Mouse (Mus musculus): ENCODE measurements around the gene Tmem8b.
A peak's percentile ranks its signal among the peaks of the same experiment; 100 is the strongest.

The Tmem8b gene

GRCm38 (mm10) chr4:43713652-43714219 lies 45.0 kb downstream of the Tmem8b start:
- DNase-seq (ENCODE audit: low read depth): no peak

GRCm38 (mm10) chr4:43720491-43721228 lies 51.9 kb downstream of the Tmem8b start:
- no peak for DNase-seq (ENCODE audit: low read depth)

- DNase-seq (ENCODE audit: low read depth): no peak
Measured at GRCm38 (mm10) chr4:43722191-43722590, 53.4 kb downstream of the Tmem8b start.

GRCm38 (mm10) chr4:43724764-43725163 lies 56.0 kb downstream of the Tmem8b start:
- DNase-seq (ENCODE audit: low read depth): peak; percentile 17

GRCm38 (mm10) chr4:43726228-43726993 lies 57.6 kb downstream of the Tmem8b start:
- DNase-seq (ENCODE audit: low read depth): no peak

GRCm38 (mm10) chr4:43726995-43727394 lies 58.2 kb downstream of the Tmem8b start, which contains the start of gene Hrct1:
Gene Hrct1, plus strand, starts transcription at chr4:43727188.
- no peak for DNase-seq (ENCODE audit: low read depth)

- no peak for DNase-seq (ENCODE audit: low read depth)
Measured at GRCm38 (mm10) chr4:43727718-43728575, 59.2 kb downstream of the Tmem8b start.

- DNase-seq (ENCODE audit: low read depth): no peak
Measured at GRCm38 (mm10) chr4:43728576-43728954, 59.8 kb downstream of the Tmem8b start.

- DNase-seq (ENCODE audit: low read depth): no peak
Measured at GRCm38 (mm10) chr4:43729126-43729525, 60.4 kb downstream of the Tmem8b start.

GRCm38 (mm10) chr4:43729794-43730550 lies 61.2 kb downstream of the Tmem8b start, which contains the start of gene Spaar:
Gene Spaar, plus strand, starts transcription at chr4:43730034.
- DNase-seq (ENCODE audit: low read depth): no peak

- no peak for DNase-seq (ENCODE audit: low read depth)
Measured at GRCm38 (mm10) chr4:43730750-43731297, 62.1 kb downstream of the Tmem8b start.

- no peak for DNase-seq (ENCODE audit: low read depth)
Measured at GRCm38 (mm10) chr4:43732171-43732570, 63.4 kb downstream of the Tmem8b start.

- no peak for DNase-seq (ENCODE audit: low read depth)
Measured at GRCm38 (mm10) chr4:43733186-43733585, 64.4 kb downstream of the Tmem8b start.

GRCm38 (mm10) chr4:43737144-43737543 lies 68.4 kb downstream of the Tmem8b start:
- no peak for DNase-seq (ENCODE audit: low read depth)

GRCm38 (mm10) chr4:43738989-43739674 lies 70.4 kb downstream of the Tmem8b start:
- DNase-seq (ENCODE audit: low read depth): no peak

GRCm38 (mm10) chr4:43741526-43741925 lies 72.8 kb downstream of the Tmem8b start:
- DNase-seq (ENCODE audit: low read depth): no peak
